Mouse (Mus musculus) E14TG2a.4 (cell line): ENCODE data around the gene Slc22a18.

ENCODE experiments used
- CTCF ChIP-seq: conservative IDR thresholded peaks from 2 replicates; pipeline ENCODE4 v1.5.1; 2014; ENCODE audit warnings: low read length
- NANOG ChIP-seq: IDR thresholded peaks from 2 replicates; pipeline ENCODE4 v1.6.1; 2014; ENCODE audit warnings: borderline replicate concordance, low read length, mixed read lengths

DNA sequence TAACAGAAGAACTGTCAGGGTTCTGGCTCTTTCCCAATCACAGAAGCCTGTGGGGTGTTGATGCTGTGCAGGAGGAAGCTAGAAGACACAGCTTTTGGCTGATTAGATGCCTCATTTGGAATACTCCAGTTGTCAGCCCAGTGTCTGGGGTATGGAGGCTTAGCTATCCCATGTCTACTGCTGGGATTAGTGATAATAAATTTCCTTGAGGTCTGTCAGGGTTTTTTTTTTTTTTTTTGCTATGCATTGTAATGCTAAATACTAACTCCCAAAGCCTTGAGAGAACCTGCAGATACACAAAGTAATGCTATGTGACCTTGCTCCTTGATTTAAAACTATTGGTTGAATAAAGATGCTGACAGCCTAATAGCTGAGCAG is 37.8 kb downstream of the Slc22a18 start:
- TF ChIP-seq CTCF (no peak), NANOG (no peak)
